Mouse (Mus musculus): ENCODE results near the gene Tmem176a. TPM values are rescaled to one million over a fixed set of nuclear protein-coding genes. Genes with fewer than 3 reads are reported as not detected.
"Not testable (repeated sequence)": the region's sequence is repeated elsewhere in the genome, so short reads cannot be mapped to it uniquely, and the experiment has no call there.

The Tmem176a gene
- polyA plus RNA-seq, 1 experiment: 2.1 TPM

DNA sequence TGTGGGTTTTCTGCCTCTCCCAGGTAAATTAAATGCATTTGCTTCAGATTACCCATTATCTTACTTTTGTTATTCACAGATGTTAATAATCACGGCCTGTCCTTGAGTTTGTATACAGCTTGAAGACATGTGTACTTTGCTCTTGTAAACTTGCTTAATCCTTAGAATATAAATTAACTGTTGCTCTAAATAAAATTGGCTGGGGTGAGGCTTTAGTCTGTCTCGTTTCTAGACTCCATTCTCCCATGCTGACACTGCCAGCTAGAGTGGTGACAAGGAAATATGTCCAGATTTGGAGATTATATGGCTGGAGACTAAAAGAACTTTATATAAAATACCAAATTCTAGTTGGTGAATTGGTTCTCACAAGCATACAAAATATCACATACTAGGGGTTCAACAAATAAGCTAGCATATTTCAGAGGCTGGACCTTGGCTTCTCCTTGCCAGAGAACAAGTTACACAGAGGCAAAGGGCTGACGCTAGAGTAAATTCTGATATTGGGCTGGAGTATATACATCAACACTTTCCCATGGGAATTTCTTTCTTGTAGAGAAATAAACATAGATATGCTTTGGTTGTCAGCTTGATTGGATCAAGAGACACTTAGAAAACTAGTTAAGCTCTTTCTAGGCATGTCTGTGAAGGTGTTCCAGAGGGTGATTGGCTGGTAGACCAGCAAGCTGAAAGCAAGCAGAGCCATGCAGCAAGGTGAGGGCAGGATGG is 31.1 kb upstream of the Tmem176a start:
- H3K36me3 ChIP-seq (ENCODE audit: control insufficient read depth, insufficient read depth): no peaks in the 10 kb centered on the region
- no peaks in the 10 kb centered on the region for H3K79me2 ChIP-seq (ENCODE audit: control insufficient read depth, insufficient read depth)
- TF ChIP-seq MYOG (IDR thresholded peaks at IDR 0.05; ENCODE audit: control insufficient read depth, extremely low read depth, insufficient read length) (no peak), MAX (IDR thresholded peaks at IDR 0.05) (no peak), USF1 (IDR thresholded peaks at IDR 0.05; ENCODE audit: low read depth) (no peak), FOSL1 (IDR thresholded peaks at IDR 0.05; ENCODE audit: insufficient read depth, low read length, poor library complexity, severe bottlenecking) (no peak), CEBPB (IDR thresholded peaks at IDR 0.05; ENCODE audit: low read depth) (no peak), MYOD1 (IDR thresholded peaks at IDR 0.05; ENCODE audit: control insufficient read depth, insufficient read length, low read depth) (no peak)
- no peak overlapping the region for H3ac ChIP-seq (ENCODE audit: control insufficient read depth, insufficient read length, low read depth)
- no peak overlapping the region for H3K4me3 ChIP-seq (ENCODE audit: insufficient read depth, poor library complexity, severe bottlenecking)
- no peaks in the 10 kb centered on the region for H3K79me3 ChIP-seq (ENCODE audit: low read depth)
- H3K27me3 ChIP-seq (ENCODE audit: control insufficient read depth, insufficient read depth, insufficient read length): no peaks in the 10 kb centered on the region

GRCm38 (mm10) chr6:48815013-48815412 is 25.7 kb upstream of the Tmem176a start:
- no peak for TF ChIP-seq USF1 (IDR thresholded peaks at IDR 0.05; ENCODE audit: low read depth)
- TF ChIP-seq CTCF (IDR thresholded peaks at IDR 0.05; ENCODE audit: control insufficient read depth, insufficient read depth, insufficient read length): no peak
- no peak for TF ChIP-seq MYOD1 (IDR thresholded peaks at IDR 0.05; ENCODE audit: control insufficient read depth, insufficient read length, low read depth)
- TF ChIP-seq CEBPB (IDR thresholded peaks at IDR 0.05; ENCODE audit: low read depth): no peak
- TF ChIP-seq MAX (IDR thresholded peaks at IDR 0.05): no peak
- no peak for TF ChIP-seq MYOG (IDR thresholded peaks at IDR 0.05; ENCODE audit: control insufficient read depth, extremely low read depth, insufficient read length)
- TF ChIP-seq FOSL1 (IDR thresholded peaks at IDR 0.05; ENCODE audit: insufficient read depth, low read length, poor library complexity, severe bottlenecking): no peak
- Histone ChIP-seq H3K27me3 (ENCODE audit: control insufficient read depth, insufficient read depth, insufficient read length) (no peaks in the 10 kb centered on the region), H3ac (ENCODE audit: control insufficient read depth, insufficient read length, low read depth) (no peak overlapping the region), H3K36me3 (ENCODE audit: control insufficient read depth, insufficient read depth) (no peaks in the 10 kb centered on the region), H3K79me2 (ENCODE audit: control insufficient read depth, insufficient read depth) (no peaks in the 10 kb centered on the region), H3K79me3 (ENCODE audit: low read depth) (no peaks in the 10 kb centered on the region), H3K4me3 (ENCODE audit: insufficient read depth, poor library complexity, severe bottlenecking) (no peak overlapping the region)

DNA sequence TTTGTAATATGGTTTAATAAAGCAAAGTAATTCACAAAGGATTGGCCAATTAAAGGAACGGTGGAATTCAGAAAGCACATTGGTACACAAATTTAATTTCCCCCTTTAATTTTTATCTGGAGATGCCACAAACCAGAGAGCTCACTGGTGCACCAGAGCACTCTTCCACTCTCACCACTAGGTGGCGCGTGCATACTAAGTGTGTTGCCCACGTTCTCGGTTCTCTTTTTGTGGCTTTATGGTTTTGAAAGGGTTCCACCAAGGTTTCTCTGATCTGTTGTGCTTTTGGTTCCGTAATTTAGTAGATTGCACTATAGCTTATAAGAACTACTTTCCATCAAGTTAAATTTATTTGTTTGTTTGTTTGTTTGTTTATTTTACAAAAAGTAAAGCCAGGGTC is 22.9 kb upstream of the Tmem176a start:
- no peak overlapping the region for H3K4me3 ChIP-seq (ENCODE audit: insufficient read depth, poor library complexity, severe bottlenecking)
- no peaks in the 10 kb centered on the region for H3K79me2 ChIP-seq (ENCODE audit: control insufficient read depth, insufficient read depth)
- H3K36me3 ChIP-seq (ENCODE audit: control insufficient read depth, insufficient read depth): no peaks in the 10 kb centered on the region
- no peak overlapping the region for H3ac ChIP-seq (ENCODE audit: control insufficient read depth, insufficient read length, low read depth)
- TF ChIP-seq CTCF (IDR thresholded peaks at IDR 0.05; ENCODE audit: control insufficient read depth, insufficient read depth, insufficient read length) (peak; percentile 25), MAX (IDR thresholded peaks at IDR 0.05) (no peak)
- no peaks in the 10 kb centered on the region for H3K79me3 ChIP-seq (ENCODE audit: low read depth)
- no peaks in the 10 kb centered on the region for H3K27me3 ChIP-seq (ENCODE audit: control insufficient read depth, insufficient read depth, insufficient read length)

DNA sequence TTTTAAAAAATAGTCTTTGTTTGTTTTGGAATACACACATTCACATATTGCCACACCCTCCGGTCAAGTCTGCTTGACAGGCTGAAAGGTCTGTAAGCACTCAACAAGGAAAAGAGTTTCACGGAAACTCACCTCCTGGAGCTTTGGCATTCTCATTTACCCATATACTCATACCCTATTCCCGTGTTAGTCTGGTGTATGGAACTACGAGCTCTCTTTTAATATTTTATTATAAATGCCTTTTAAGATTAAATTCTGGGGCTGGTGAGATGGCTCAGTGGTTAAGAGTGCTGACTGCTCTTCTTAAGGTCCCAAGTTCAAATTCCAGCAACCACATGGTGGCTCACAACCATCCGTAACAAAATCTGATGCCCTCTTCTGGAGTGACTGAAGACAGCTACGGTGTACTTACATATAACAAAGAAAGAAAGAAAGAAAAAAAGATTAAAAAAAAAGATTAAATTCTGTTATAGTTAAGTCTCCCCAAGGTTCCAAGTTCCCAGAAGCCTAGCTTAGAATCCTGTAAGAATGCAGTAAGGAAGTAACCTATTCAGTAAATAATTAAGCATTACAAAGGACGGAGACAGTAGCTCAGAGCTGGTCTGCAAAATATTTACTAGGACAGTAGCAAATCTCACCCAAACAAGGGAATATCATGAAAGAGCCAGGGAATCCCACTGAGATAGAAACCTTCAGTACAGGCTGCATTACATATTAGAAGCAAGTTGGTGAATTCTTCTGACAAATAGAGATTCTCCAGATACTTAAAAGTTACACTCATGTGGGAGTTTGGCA is 18.5 kb upstream of the Tmem176a start:
- H3K36me3 ChIP-seq (ENCODE audit: control insufficient read depth, insufficient read depth); H3K27me3 ChIP-seq (ENCODE audit: control insufficient read depth, insufficient read depth, insufficient read length); H3ac ChIP-seq (ENCODE audit: control insufficient read depth, insufficient read length, low read depth); H3K79me2 ChIP-seq (ENCODE audit: control insufficient read depth, insufficient read depth); H3K4me3 ChIP-seq (ENCODE audit: insufficient read depth, poor library complexity, severe bottlenecking); H3K79me3 ChIP-seq (ENCODE audit: low read depth): not testable (repeated sequence)

- Histone ChIP-seq H3K79me3 (ENCODE audit: low read depth) (no peaks in the 10 kb centered on the region), H3K4me3 (ENCODE audit: insufficient read depth, poor library complexity, severe bottlenecking) (no peak overlapping the region), H3ac (ENCODE audit: control insufficient read depth, insufficient read length, low read depth) (no peak overlapping the region), H3K79me2 (ENCODE audit: control insufficient read depth, insufficient read depth) (no peaks in the 10 kb centered on the region), H3K27me3 (ENCODE audit: control insufficient read depth, insufficient read depth, insufficient read length) (no peaks in the 10 kb centered on the region), H3K36me3 (ENCODE audit: control insufficient read depth, insufficient read depth) (no peaks in the 10 kb centered on the region)
- no peak for TF ChIP-seq CTCF (IDR thresholded peaks at IDR 0.05; ENCODE audit: control insufficient read depth, insufficient read depth, insufficient read length)
- TF ChIP-seq MYOD1 (IDR thresholded peaks at IDR 0.05; ENCODE audit: control insufficient read depth, insufficient read length, low read depth): no peak
- TF ChIP-seq MYOG (IDR thresholded peaks at IDR 0.05; ENCODE audit: control insufficient read depth, extremely low read depth, insufficient read length): no peak
Measured at GRCm38 (mm10) chr6:48825016-48825415, 15.7 kb upstream of the Tmem176a start.

DNA sequence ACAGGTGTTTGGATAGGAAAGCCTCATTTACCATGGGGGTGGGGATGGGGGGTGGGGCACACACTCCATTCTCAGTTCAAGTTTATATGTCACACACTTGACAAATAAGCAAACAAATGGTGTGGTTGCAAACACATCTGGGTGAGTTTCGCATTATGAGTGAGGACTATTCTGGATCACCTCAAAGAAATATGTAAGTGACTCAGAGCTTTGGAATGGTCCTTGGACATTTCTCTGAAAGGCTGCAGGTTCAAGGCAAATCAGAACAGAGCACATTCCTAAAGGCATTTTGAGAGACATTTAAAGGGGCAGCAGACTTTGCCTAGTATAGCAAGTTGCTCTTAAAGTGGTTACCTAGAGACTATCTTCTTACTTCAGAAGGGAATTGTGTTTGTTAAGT is 11.7 kb upstream of the Tmem176a start:
- H3ac ChIP-seq (ENCODE audit: control insufficient read depth, insufficient read length, low read depth): no peak overlapping the region
- H3K27me3 ChIP-seq (ENCODE audit: control insufficient read depth, insufficient read depth, insufficient read length): no peaks in the 10 kb centered on the region
- H3K79me3 ChIP-seq (ENCODE audit: low read depth): no peaks in the 10 kb centered on the region
- H3K79me2 ChIP-seq (ENCODE audit: control insufficient read depth, insufficient read depth): no peaks in the 10 kb centered on the region
- no peak overlapping the region for H3K4me3 ChIP-seq (ENCODE audit: insufficient read depth, poor library complexity, severe bottlenecking)
- no peaks in the 10 kb centered on the region for H3K36me3 ChIP-seq (ENCODE audit: control insufficient read depth, insufficient read depth)
- no peak for TF ChIP-seq USF1 (IDR thresholded peaks at IDR 0.05; ENCODE audit: low read depth)
- TF ChIP-seq MAX (IDR thresholded peaks at IDR 0.05): no peak
- no peak for TF ChIP-seq MYOD1 (IDR thresholded peaks at IDR 0.05; ENCODE audit: control insufficient read depth, insufficient read length, low read depth)
- TF ChIP-seq CEBPB (IDR thresholded peaks at IDR 0.05; ENCODE audit: low read depth): no peak
- no peak for TF ChIP-seq FOSL1 (IDR thresholded peaks at IDR 0.05; ENCODE audit: insufficient read depth, low read length, poor library complexity, severe bottlenecking)
- no peak for TF ChIP-seq CTCF (IDR thresholded peaks at IDR 0.05; ENCODE audit: control insufficient read depth, insufficient read depth, insufficient read length)
- TF ChIP-seq MYOG (IDR thresholded peaks at IDR 0.05; ENCODE audit: control insufficient read depth, extremely low read depth, insufficient read length): no peak
